Mouse (Mus musculus): ENCODE measurements around the gene Thsd7a.

Thsd7a gene

GRCm38 (mm10) chr6:12499866-12500265 is 249.3 kb downstream of the Thsd7a start:
- DNase-seq, result no peak

DNA sequence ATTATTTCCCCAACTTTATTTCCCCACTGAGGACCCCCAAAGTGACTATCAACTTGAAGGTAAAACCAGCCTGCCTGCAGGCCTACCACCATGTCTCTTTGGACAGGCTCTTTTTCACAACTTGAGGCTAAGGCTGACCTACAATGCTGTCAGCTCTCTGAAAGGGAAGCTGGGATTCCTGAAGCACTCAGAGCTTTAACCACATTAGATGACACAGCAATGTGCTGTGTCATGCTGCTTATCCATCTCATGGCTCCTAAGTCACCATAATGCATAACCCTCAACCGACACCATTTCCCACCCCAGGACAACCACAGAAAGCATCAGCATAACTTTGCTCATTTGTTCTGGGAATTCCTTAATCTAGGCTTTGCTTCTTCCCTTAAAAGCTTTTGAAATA is 255.6 kb downstream of the Thsd7a start:
- DNase-seq, result no peak

- no peak for DNase-seq
Observed at GRCm38 (mm10) chr6:12488882-12489281, 260.3 kb downstream of the Thsd7a start.

DNA sequence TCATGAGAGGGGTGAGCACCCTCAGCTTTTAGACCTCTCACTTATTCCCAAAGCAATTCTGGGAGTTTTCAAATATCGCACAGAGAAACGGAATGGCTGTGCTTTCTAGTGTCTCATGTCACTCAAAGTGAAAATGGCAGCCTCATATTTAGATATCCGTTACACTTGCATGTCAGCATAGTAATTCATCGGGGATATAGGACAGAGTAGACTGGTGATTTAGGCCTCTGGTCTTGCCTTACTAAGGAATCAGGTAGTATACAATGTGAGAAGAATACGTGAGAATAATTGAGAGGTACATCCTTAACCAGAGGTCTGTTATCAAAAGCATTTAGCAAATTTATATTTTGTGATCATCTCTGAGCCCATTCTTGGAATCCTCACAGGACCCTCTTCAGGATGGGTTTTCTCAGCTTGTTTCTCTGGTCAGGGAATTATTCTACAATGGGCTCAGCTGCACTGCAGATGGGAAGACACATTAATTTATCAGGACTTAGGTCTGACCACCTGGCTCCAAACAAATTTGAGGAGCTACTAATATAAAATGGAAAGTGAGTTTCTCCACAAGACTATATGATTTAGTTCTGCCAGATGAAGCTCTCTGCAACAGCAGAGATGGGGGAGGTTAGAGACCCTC is 267.6 kb downstream of the Thsd7a start:
- DNase-seq, result no peak

GRCm38 (mm10) chr6:12478359-12478758 is 270.9 kb downstream of the Thsd7a start:
- DNase-seq, result no peak

DNA sequence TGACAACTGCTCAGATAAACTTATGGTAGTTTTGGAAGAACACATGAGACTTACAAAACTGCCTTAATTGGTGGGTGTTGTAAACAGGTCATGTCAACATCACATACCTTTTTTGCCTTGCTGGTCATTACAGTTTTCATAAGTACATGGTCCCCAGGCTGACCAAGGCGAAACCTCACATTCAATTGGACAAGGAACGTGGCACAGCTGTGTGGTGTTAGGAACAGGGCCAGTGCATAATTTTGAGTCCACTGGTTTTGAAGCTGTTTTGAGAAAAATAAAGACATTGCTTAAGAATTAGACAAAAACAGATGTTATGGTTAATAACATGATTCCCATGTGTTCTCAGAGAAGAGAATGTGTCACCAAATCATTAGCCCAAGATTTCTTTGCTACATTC is 278.3 kb downstream of the Thsd7a start:
- DNase-seq, result no peak

GRCm38 (mm10) chr6:12467339-12468124 is 281.7 kb downstream of the Thsd7a start:
- no peak for DNase-seq

DNA sequence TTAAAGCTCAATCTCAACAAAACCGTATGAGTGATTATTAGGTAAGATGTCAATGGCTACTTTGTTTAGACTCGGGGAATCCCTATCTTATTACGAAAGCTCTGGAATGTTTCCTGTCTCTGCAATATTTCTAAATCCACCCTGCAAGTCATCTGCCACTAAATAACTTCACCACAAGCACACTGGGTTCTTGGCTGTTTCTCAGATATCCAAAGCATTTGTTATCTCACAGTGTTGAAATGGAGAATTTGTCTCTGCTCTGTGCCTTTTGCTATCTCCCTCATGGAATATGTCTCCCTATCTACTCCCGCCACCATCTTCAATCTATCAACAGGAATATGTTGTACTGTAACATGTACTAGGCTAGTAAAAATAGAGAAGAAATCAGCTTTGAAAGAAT is 290.4 kb downstream of the Thsd7a start:
- DNase-seq, result no peak

DNA sequence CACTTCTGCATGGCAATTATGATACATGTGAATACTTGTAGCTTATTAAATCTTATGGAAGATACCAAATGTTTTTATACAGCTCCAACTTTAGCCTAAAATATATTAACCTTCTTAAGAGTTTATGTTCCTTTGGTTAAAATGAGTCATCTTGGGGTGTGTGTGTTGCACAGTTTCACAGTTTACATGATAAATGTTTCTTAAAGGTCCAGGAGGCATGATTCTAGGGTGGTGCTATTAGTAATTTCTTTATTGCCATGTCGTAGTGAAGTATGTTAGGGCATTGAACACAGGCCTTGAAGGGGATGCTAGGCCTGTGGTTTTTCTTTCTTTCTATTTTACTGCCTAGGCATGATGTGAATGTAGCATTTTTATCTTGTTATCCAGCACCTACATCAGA is 291.8 kb downstream of the Thsd7a start:
- DNase-seq, result no peak

GRCm38 (mm10) chr6:12454876-12455485 is 294.2 kb downstream of the Thsd7a start:
- no peak for DNase-seq

DNA sequence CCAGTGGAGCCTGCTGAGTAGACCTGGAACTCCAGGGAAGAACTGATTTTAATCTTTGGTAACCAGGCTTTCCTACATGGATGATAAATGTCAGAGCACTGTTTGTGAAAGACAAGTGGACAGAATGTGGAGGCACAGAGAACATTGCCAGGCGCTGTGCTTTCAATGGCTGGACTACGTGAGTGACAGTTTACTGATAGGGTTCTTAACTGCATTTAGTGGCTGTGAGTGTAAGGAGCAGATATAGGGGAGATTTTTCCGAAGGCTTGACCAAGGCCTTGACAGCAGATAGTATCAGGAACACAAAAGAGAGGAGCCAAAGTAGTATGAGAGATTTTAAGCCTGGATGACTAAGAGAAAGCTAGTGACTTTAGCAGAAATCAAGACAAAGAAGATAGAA is 295.1 kb downstream of the Thsd7a start:
- no peak for DNase-seq

DNA sequence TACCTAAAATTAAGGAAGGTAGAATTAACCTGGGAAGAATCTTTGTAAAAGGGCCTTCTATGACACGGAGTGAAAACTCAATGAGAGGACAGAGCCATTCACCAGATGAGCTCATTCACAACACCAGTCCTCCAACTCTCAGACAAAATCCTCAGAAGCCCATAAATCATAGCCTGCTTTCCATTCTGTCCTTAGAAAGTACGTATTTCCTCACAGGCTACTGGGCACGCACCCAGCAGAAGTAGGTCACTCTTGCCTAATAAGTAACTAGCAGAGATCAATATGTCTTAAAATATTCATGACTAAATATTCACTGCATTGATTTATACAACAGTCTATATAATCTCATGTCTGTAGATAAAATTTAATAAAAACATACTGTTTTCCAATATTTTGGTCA is 300.4 kb downstream of the Thsd7a start:
- peak; percentile 33 for DNase-seq

DNA sequence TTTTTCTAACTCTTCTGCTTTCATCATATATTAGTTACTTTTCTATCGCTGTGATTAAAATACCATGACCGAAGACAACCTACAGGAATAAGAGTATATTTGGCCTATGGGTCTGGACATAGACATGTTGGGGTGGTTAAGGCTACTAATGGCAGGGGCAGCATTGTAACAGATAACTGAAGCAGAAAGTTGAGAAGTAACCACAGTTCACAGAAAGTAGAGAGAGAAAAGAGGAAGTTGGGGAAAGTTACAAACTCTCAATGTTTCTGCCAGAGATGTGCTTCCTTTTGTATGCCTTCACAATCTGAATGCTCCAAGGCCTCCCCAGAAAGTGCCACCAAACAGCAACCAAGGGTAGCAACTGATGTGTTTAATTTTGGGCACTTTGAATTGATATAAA is 303.7 kb downstream of the Thsd7a start:
- no peak for DNase-seq

DNA sequence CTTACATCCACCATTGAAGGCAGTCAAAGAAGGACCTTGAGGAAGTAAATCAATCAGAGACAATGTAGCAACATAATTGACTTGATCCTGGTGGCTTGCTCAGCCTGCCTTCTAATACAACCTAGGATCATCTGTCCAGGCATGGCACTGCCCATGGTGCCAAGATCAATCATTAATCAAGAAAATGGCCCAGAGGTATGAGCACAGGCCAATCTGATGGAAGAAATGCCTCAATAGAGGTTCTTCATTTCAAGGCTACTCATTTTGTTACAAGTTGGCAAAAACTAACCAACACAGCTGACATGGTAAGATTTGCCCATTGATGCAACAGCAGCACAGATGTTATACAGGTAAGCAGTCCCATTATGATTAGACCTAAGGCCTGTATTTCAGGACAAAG is 309.6 kb downstream of the Thsd7a start:
- no peak for DNase-seq

DNA sequence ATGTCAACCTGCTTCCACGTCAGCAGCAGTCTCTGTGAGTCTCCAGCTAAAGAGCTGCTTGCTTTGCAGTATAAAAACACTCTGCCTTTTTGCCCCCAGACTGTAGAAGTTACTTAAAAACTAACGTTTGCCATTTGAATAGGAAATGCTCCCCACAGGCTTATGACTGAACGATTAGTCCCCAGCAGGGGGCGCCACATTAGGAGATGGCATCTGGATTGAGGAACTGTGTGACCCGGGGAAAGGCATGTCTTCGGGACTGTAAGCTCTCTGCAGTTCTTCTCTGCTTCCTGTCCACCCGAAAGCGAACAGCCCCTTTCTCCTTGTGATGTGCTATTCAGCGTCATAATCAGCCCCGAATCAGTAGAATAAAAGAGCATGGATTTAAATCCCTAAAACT is 330.1 kb downstream of the Thsd7a start:
- no peak for DNase-seq

DNA sequence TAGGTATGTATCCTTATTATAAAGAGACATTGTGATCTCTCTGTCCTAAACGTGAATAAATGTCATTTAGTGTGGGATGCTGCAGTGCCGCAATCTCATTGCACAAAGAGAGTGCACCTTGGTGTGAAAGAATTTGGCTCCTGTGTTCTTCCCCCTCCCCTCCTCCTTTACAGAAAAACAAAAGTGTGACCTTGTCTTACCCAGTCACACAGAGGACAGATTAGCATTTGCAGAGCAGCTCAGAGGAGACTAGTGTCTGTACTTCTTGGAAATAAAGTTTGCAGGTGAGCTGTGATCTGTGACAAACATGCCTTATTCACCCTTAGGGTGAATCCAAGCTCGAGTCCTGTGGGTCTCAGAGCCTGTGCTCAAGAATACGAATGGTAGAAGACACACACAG is 332.2 kb downstream of the Thsd7a start:
- no peak for DNase-seq

GRCm38 (mm10) chr6:12404441-12404840 is 344.8 kb downstream of the Thsd7a start:
- no peak for DNase-seq

DNA sequence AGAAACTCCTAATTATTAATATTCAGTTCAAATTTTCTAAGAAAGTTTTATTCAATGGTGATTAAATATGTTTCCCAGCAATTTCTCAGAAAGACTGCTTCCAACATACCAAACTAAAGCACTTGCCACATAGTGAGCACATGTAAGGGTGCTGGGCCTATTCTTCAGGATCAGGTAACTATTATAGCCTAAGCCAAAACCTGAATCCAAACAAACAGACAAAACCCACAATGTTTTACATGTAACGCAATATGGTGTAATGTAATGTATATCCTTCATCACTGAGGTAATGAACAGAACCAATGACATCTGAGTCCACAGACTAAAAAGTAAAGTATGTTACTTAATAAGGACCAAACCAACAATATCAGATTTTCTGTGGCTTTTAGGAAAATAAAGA is 346.2 kb downstream of the Thsd7a start:
- no peak for DNase-seq

GRCm38 (mm10) chr6:12397776-12398522 is 351.3 kb downstream of the Thsd7a start:
- DNase-seq, result no peak

- DNase-seq, result no peak
Observed at GRCm38 (mm10) chr6:12393574-12394380, 355.4 kb downstream of the Thsd7a start.

- no peak for DNase-seq
Observed at GRCm38 (mm10) chr6:12386731-12387130, 362.5 kb downstream of the Thsd7a start.

GRCm38 (mm10) chr6:12385591-12385990 is 363.6 kb downstream of the Thsd7a start:
- no peak for DNase-seq

All from lung, postnatal 14 days (tissue).